Mouse (Mus musculus) heart, postnatal 0 days (tissue): Measurements from ENCODE around the gene Arpin.

Experiments
- CTCF ChIP-seq: IDR thresholded peaks from 2 replicates; pipeline ENCODE4 v1.5.1; 2016; ENCODE audit warnings: antibody characterized with exemption, control low read depth, low read depth
- EP300 ChIP-seq: IDR thresholded peaks from 2 replicates; pipeline ENCODE4 v1.6.1; 2016; ENCODE audit warnings: antibody characterized with exemption, low read depth

DNA sequence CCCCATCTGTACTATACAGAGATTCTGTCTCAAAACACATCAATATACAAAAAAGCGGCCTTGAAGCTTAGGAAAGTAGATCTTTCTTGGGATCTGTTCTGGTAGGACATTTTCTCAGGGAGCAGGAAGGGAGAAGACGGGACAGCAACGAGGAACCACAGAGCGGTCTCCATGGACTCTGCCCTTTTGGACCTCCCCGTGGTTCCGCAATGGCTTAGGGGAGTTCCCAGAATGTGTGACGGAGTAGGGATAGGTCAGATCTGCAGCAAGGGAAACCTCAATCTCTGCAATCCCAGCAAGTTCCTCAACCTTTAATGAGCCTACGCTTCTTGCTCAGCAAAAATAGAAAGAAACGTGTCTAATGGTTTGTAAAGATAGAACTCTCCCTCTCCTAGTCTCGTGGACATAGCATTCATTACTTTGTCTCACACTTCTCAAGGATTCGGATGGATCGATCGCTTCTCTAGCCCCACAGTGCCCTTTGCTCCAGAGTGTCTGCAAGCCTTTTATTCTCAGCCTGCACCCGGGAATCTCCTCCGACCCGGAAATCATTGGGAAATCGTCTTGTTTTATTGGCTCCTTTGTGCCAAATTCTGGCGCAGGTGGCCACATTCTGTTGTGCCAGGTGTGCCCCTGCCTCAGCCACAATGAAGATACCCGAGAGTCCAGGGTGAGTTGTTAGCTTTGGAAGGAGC is 499 bp upstream of the Arpin start:
- no peak for TF ChIP-seq CTCF
- no peak for TF ChIP-seq EP300
